Mouse (Mus musculus): ENCODE measurements around the gene Gm49320.

DNA sequence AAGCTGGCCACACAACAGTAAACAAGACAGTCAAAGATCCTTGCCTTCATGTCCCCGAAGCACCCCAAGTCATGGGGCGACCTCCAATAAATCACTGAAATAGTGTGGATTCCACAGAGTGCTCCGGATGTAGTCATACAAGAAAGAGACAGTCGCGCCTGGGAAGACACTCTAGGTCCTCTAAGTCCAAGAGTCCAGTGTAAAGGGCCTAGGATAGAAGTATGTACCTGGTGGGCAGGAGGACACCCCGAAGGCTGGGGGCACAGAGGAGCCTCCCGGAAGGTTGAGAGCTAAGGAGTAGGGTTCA is 45.1 kb upstream of the Gm49320 start:
- TF ChIP-seq CHD2 (IDR thresholded peaks at IDR 0.05; ENCODE audit: low read depth, low read length) = no peak
- TF ChIP-seq ZNF384 (IDR thresholded peaks at IDR 0.05; ENCODE audit: low read depth, low read length) = no peak
- TF ChIP-seq HCFC1 (IDR thresholded peaks at IDR 0.05; ENCODE audit: borderline replicate concordance, insufficient read depth, low read length) = no peak
- TF ChIP-seq MAFK (IDR thresholded peaks at IDR 0.05; ENCODE audit: insufficient read depth, low read depth, low read length) = no peak
